15 mouse cellular contexts compared by ENCODE assay signal in genomic region chr1:172099325-172100033, GRCm38 (mm10). TPM values are rescaled to one million over a fixed set of nuclear protein-coding genes. Genes with fewer than 3 reads are reported as not detected.
DNase-seq lines count a peak whose midpoint lies in the region; ATAC-seq lines count a peak whose summit lies in the region.
"Had no signal": no experiment of that assay in that cellular context is flagged by ENCODE, and none has a peak within 500 bp of the region (broad histone marks: within the 10 kb centered on the region; RNA-seq: fewer than 3 reads in every experiment).

No protein-coding gene starts in this region.

- H3K9ac ChIP-seq in intestine, embryonic 15.5 days = no peak overlapping the region
- H3K9ac ChIP-seq: heart, embryonic 15.5 days; hindbrain, embryonic 13.5 days; limb, embryonic 12.5 days; lung, embryonic 14.5 days; stomach, embryonic 15.5 days had no signal

- no peaks in the 10 kb centered on the region for H3K27me3 ChIP-seq in intestine, embryonic 15.5 days (replicated peaks)
- H3K27me3 ChIP-seq: heart, embryonic 15.5 days; hindbrain, embryonic 13.5 days; limb, embryonic 12.5 days; stomach, embryonic 15.5 days had no signal

- H3K4me1 ChIP-seq in intestine, embryonic 15.5 days (replicated peaks) = no peaks in the 10 kb centered on the region
- H3K4me1 ChIP-seq: hindbrain, embryonic 13.5 days; stomach, embryonic 15.5 days had no signal

- intact Hi-C loops in left cerebral cortex, postnatal 4 days (cut with DNase I) = no loop called here

- H3K4me3 ChIP-seq in intestine, embryonic 15.5 days (replicated peaks) = no peak overlapping the region
- H3K4me3 ChIP-seq: heart, embryonic 15.5 days; hindbrain, embryonic 13.5 days; limb, embryonic 12.5 days; myocyte; stomach, embryonic 15.5 days had no signal

- H3K4me2 ChIP-seq in intestine, embryonic 15.5 days (replicated peaks) = no peak overlapping the region
- H3K4me2 ChIP-seq: heart, embryonic 15.5 days; hindbrain, embryonic 13.5 days; limb, embryonic 12.5 days; lung, embryonic 14.5 days; stomach, embryonic 15.5 days had no signal

- DNase-seq in left cerebral cortex, postnatal 4 days = peak; percentile 29
- DNase-seq in left cerebral cortex, adult 9 months (ENCODE audit: low spot score in 2 of 2) = no peak
- DNase-seq in brain, adult 2 months (ENCODE audit: low read depth, low spot score) = peak; percentile 25
- peak; percentile 71 for DNase-seq in large intestine, adult 2 months (ENCODE audit: low read depth, low spot score)
- no peak for DNase-seq in c-Kit-positive CD71-positive TER-119-positive erythroid progenitor cells, embryonic 14.5 days (ENCODE audit: low spot score)
- DNase-seq in thymus, adult 18-20 months = no peak
- DNase-seq: lung, embryonic 14.5 days had no signal

- peaks cover 41% of the 10 kb centered on the region for H3K36me3 ChIP-seq in intestine, embryonic 15.5 days

- peak; percentile 91 for ATAC-seq in intestine, embryonic 15.5 days
- no peak for ATAC-seq in inflammation-experienced regulatory T-cells, adult 6 months

- no peak overlapping the region for H3K27ac ChIP-seq in intestine, embryonic 15.5 days
- H3K27ac ChIP-seq: heart, embryonic 15.5 days; hindbrain, embryonic 13.5 days; limb, embryonic 12.5 days; stomach, embryonic 15.5 days had no signal

- H3K9me3 ChIP-seq in intestine, embryonic 15.5 days = no peaks in the 10 kb centered on the region
- H3K9me3 ChIP-seq: heart, embryonic 15.5 days; hindbrain, embryonic 13.5 days; limb, embryonic 12.5 days; stomach, embryonic 15.5 days had no signal

- 74% methylated on average over 6 of the region's 6 CpGs for WGBS in intestine, embryonic 15.5 days
- WGBS in large intestine, adult 2 months = 39% methylated on average over 6 of the region's 6 CpGs

RNA-seq across cellular contexts. Expression of gene Ncstn, which starts 16.9 kb away (rescaled TPM):
- 10 to 100 TPM; 80.0 to 85.3 TPM for total RNA-seq in left cerebral cortex, postnatal 4 days (2021)
- 135 and 136 TPM in 2 replicates for polyA plus RNA-seq in intestine, embryonic 15.5 days (2015; fragmentation: Nextera tagmentation; extraction: Ambion mirVana)
- polyA plus RNA-seq in large intestine, adult 2 months (2012; rRNA removed) = 108 and 149 TPM in 2 replicates
- 100 to 1,000 TPM in 2 of 3 experiments, 10 to 100 TPM in 1; 97.1 to 147 (median 109) TPM for polyA plus RNA-seq in inflammation-experienced regulatory T-cells, adult 6 months (2017; shearing (Covaris generic))

RNA-seq across cellular contexts. Expression of gene Copa, which starts 17.1 kb away (rescaled TPM):
- total RNA-seq in left cerebral cortex, postnatal 4 days (2021) = 100 to 1,000 TPM; 195 to 198 TPM
- 201 and 203 TPM in 2 replicates for polyA plus RNA-seq in intestine, embryonic 15.5 days (2015; fragmentation: Nextera tagmentation; extraction: Ambion mirVana)
- polyA plus RNA-seq in large intestine, adult 2 months (2012; rRNA removed) = 66.6 and 76.3 TPM in 2 replicates
- polyA plus RNA-seq in inflammation-experienced regulatory T-cells, adult 6 months (2017; shearing (Covaris generic)) = 100 to 1,000 TPM in 1 of 3 experiments, 10 to 100 TPM in 2; 94.5 to 111 (median 98.0) TPM

RNA-seq across cellular contexts. Expression of gene Pex19, which starts 27.1 kb away (rescaled TPM):
- total RNA-seq in left cerebral cortex, postnatal 4 days (2021) = 10 to 100 TPM; 73.9 to 84.3 TPM
- polyA plus RNA-seq in intestine, embryonic 15.5 days (2015; fragmentation: Nextera tagmentation; extraction: Ambion mirVana) = 143 and 144 TPM in 2 replicates
- polyA plus RNA-seq in large intestine, adult 2 months (2012; rRNA removed) = 81.2 and 108 TPM in 2 replicates
- polyA plus RNA-seq in inflammation-experienced regulatory T-cells, adult 6 months (2017; shearing (Covaris generic)) = 10 to 100 TPM; 61.2 to 81.8 (median 78.3) TPM

RNA-seq across cellular contexts. Expression of gene Nhlh1, which starts 42.1 kb away (rescaled TPM):
- total RNA-seq in left cerebral cortex, postnatal 4 days (2021) = under 1 TPM; 0.32 to 0.44 TPM
- 0.06 and 0.09 TPM in 2 replicates for polyA plus RNA-seq in intestine, embryonic 15.5 days (2015; fragmentation: Nextera tagmentation; extraction: Ambion mirVana)
- 0.07 TPM in 1 of 2 replicates, not detected in the other for polyA plus RNA-seq in large intestine, adult 2 months (2012; rRNA removed)
- polyA plus RNA-seq in inflammation-experienced regulatory T-cells, adult 6 months (2017; shearing (Covaris generic)) = not detected
- polyA plus RNA-seq: gonadal fat pad, adult 2 months; heart, embryonic 15.5 days; lung, embryonic 14.5 days; stomach, embryonic 15.5 days had no signal

RNA-seq across cellular contexts. Expression of gene Dcaf8, which starts 48.4 kb away (rescaled TPM):
- total RNA-seq in left cerebral cortex, postnatal 4 days (2021) = 10 to 100 TPM; 71.9 to 75.8 TPM
- 98.2 and 101 TPM in 2 replicates for polyA plus RNA-seq in intestine, embryonic 15.5 days (2015; fragmentation: Nextera tagmentation; extraction: Ambion mirVana)
- polyA plus RNA-seq in large intestine, adult 2 months (2012; rRNA removed) = 25.3 and 37.6 TPM in 2 replicates
- polyA plus RNA-seq in inflammation-experienced regulatory T-cells, adult 6 months (2017; shearing (Covaris generic)) = 10 to 100 TPM; 46.7 to 99.2 (median 78.4) TPM

Comparison
In these comparisons a context has a peak if more than half of its experiments do, and no peak if none do; other contexts are left out.
1. DNase-seq: peak in left cerebral cortex, postnatal 4 days (single experiment), brain, adult 2 months (single experiment) and large intestine, adult 2 months (single experiment); none in left cerebral cortex, adult 9 months (0 of 2), c-Kit-positive CD71-positive TER-119-positive erythroid progenitor cells, embryonic 14.5 days (single experiment) and thymus, adult 18-20 months (0 of 2).